Mouse (Mus musculus): ENCODE measurements around the gene Mpp2.

The Mpp2 gene

DNA sequence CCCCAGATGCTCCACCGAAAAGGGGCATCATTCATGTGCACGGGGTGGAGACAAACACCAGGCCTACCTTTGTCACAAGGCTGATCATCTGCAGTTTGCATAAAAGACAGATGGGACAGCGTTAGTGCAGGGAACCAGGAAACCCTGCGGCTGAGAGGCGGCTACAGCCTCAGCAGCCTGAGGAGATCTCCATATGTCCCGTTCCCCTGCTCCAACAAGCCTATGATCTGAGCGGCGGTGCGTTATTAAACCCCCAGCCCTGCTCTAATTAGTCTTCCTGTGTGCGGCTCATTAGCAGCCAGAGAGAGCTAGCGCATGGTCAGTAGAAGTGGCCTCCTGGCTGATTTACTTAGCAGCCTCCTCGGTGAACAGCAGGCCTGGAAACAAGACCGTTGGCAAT, 78.2 kb downstream of the Mpp2 start:
- no peak for DNase-seq (ENCODE audit: extremely low spot score, low read depth, low spot score)

GRCm38 (mm10) chr11:102008954-102009637, 79.2 kb downstream of the Mpp2 start:
- DNase-seq (ENCODE audit: extremely low spot score, low read depth, low spot score), result no peak

GRCm38 (mm10) chr11:102008372-102008771, 79.9 kb downstream of the Mpp2 start:
- DNase-seq (ENCODE audit: extremely low spot score, low read depth, low spot score), result no peak
